Mouse (Mus musculus) large intestine, adult 2 months (tissue): ENCODE results near the gene Cdr2. TPM values are rescaled to one million over a fixed set of nuclear protein-coding genes. Genes with fewer than 3 reads are reported as not detected.
"Not testable (repeated sequence)": the region's sequence is repeated elsewhere in the genome, so short reads cannot be mapped to it uniquely, and the experiment has no call there.

ENCODE experiments used
- DNase-seq: peaks from one replicate; pipeline ENCODE4 v3.0.0-alpha.2; 2012; ENCODE audit warnings: low read depth, low spot score
- WGBS: fragments of 180-500 bp; shearing (Covaris S2); methylation state at CpG from one replicate; pipeline ENCODE4 v1.1.7; 2018; 5-methylcytosine and 5-hydroxymethylcytosine counted together
- polyA plus RNA-seq: library from polyadenylated mRNA; depleted of rRNA; stranded (reverse); fragments of >200 nt; gene quantifications from 2 replicates; pipeline ENCODE4 v1.2.3, GENCODE M21; 2012; rRNA removed

The Cdr2 gene
- polyA plus RNA-seq, 1 experiment = 14.5 TPM

GRCm38 (mm10) chr7:120917279-120917591 is 64.9 kb downstream of the Cdr2 start:
- WGBS = 2% methylated on average over 12 of the region's 12 CpGs

GRCm38 (mm10) chr7:120916262-120916875 is 65.7 kb downstream of the Cdr2 start:
- no peak for DNase-seq

More at GRCm38 (mm10) chr7:120917279-120917591, 64.9 kb downstream of the Cdr2 start:
- DNase-seq = peak; percentile 22

GRCm38 (mm10) chr7:120913332-120913731 is 68.8 kb downstream of the Cdr2 start:
- WGBS = 33% methylated on average over 1 of the region's 1 CpGs
- no peak for DNase-seq

More at GRCm38 (mm10) chr7:120916262-120916875, 65.7 kb downstream of the Cdr2 start:
- 29% methylated on average over 11 of the region's 11 CpGs for WGBS

GRCm38 (mm10) chr7:120911268-120911667 is 70.8 kb downstream of the Cdr2 start:
- DNase-seq = not testable (repeated sequence)
- WGBS = 87% methylated on average over 6 of the region's 6 CpGs

- 74% methylated on average over 3 of the region's 3 CpGs for WGBS
- not testable (repeated sequence) for DNase-seq
Observed at GRCm38 (mm10) chr7:120910172-120910571, 71.9 kb downstream of the Cdr2 start.

Other genes starting within 250 kb of the Cdr2 start
- 0.07 and 0.11 TPM in 2 replicates for gene Vwa3a, start 243.0 kb downstream of the Cdr2 start, polyA plus RNA-seq
- gene Gm5737, start 169.9 kb downstream of the Cdr2 start, polyA plus RNA-seq = not detected in 2 replicates
- 20.2 and 26.5 TPM in 2 replicates for gene Eef2k, start 139.5 kb downstream of the Cdr2 start, polyA plus RNA-seq
- 14.6 and 17.1 TPM in 2 replicates for gene Polr3e, start 64.6 kb downstream of the Cdr2 start, polyA plus RNA-seq
- 0.43 and 0.53 TPM in 2 replicates for gene Mfsd13b, start 197 bp upstream of the Cdr2 start, polyA plus RNA-seq
- 20.2 and 22.8 TPM in 2 replicates for gene Mettl9, start 52.1 kb upstream of the Cdr2 start, polyA plus RNA-seq
- gene Igsf6, start 92.3 kb upstream of the Cdr2 start, polyA plus RNA-seq = 0.57 and 1.3 TPM in 2 replicates
- gene Otoa, start 99.3 kb upstream of the Cdr2 start, polyA plus RNA-seq = 0.12 and 0.38 TPM in 2 replicates